Mouse (Mus musculus) hindbrain, embryonic 14.5 days (tissue): ENCODE data around the gene Mthfsd. TPM values are rescaled to one million over a fixed set of nuclear protein-coding genes. Genes with fewer than 3 reads are reported as not detected.

ENCODE experiments used
- ATAC-seq: fragments of 200-750 bp; cut with Nextera tagmentation; 2 replicates; pipeline ENCODE4 v1.8.0; 2017; ENCODE audit warnings: moderate number of reproducible peaks, mild to moderate bottlenecking, moderate TSS enrichment, moderate library complexity; ENCODE audit not compliant: low FRiP score
- DNase-seq: peaks from one replicate; pipeline ENCODE4 v3.0.0-alpha.2; 2015; ENCODE audit warnings: low spot score
- H3K27ac ChIP-seq: fragments of 300-500 bp; sonication (generic); 2 replicates; pipeline ENCODE4 v1.5.1; 2014; ENCODE audit warnings: mild to moderate bottlenecking, moderate library complexity
- H3K27me3 ChIP-seq: fragments of 300-500 bp; sonication (generic); 2 replicates; pipeline ENCODE4 v1.6.1; 2014; ENCODE audit warnings: mild to moderate bottlenecking, low read length, mixed read lengths; ENCODE audit not compliant: control insufficient read depth, insufficient read depth
- H3K36me3 ChIP-seq: fragments of 300-500 bp; sonication (generic); replicated peaks from 2 replicates; pipeline ENCODE4 v1.6.1; 2014; ENCODE audit not compliant: control insufficient read depth, insufficient read depth
- H3K4me1 ChIP-seq: fragments of 300-500 bp; sonication (generic); replicated peaks from 2 replicates; pipeline ENCODE4 v1.6.1; 2014; ENCODE audit warnings: antibody characterized with exemption, low read length, mixed read lengths; ENCODE audit not compliant: control insufficient read depth, insufficient read depth
- H3K4me2 ChIP-seq: fragments of 300-500 bp; sonication (generic); replicated peaks from 2 replicates; pipeline ENCODE4 v1.6.1; 2014; ENCODE audit warnings: mild to moderate bottlenecking, moderate library complexity
- H3K4me3 ChIP-seq: fragments of 300-500 bp; sonication (generic); replicated peaks from 2 replicates; pipeline ENCODE4 v1.5.1; 2014; ENCODE audit warnings: mild to moderate bottlenecking, low read length
- H3K9ac ChIP-seq: fragments of 300-500 bp; sonication (generic); 2 replicates; pipeline ENCODE4 v1.6.1; 2014
- H3K9me3 ChIP-seq: fragments of 300-500 bp; sonication (generic); 2 replicates; pipeline ENCODE4 v1.6.1; 2016; ENCODE audit warnings: low read length; ENCODE audit not compliant: control insufficient read depth
- WGBS: fragments of 180-500 bp; shearing (Covaris S2); extraction: QIAGEN DNeasy Blood & Tissue Kit; methylation state at CpG from one replicate; pipeline ENCODE4 v1.1.7; 2014; 5-methylcytosine and 5-hydroxymethylcytosine counted together
- polyA plus RNA-seq: library from polyadenylated mRNA; unstranded; fragments of >200 nt; fragmentation: Nextera tagmentation; extraction: Ambion mirVana; gene quantifications from 2 replicates; pipeline ENCODE4 v1.2.1, GENCODE M21; 2014

Mthfsd gene
- polyA plus RNA-seq, 1 experiment from 2014 or later = 45.6 TPM

DNA sequence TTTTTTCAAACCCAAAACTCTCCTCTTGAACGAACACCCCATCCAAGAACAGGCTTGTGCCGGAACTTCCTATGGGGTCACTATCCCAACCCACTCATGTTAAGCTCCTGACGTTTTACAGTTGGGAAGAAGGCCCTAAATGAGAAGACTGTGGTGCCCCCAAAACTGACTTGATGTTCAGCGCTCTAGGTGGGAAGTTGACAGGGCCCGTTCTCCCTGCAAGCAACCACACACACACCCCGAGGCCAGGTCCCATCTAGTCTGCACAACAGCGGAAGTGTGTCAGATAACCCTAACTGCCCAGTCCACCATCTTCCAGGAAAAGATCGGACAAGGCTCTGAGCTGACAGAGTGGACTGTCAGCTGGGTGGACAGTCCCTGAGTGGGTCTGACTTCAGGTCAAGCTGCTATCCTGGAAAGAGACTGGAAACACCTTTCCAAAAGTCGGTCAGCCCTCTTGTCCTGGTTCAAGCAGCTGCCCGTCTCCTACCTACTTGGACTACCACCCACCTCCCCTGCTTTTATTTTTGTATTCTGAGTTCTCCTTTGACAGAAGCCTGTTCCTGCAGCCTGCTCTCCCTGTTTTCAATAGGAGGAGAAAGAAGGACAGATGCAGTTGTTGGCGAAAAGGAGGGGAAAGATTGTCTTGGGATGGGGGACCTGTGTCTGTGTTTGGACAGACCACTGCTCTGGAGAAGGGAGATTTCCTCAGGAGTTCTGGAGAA is 35.6 kb downstream of the Mthfsd start:
- H3K27me3 ChIP-seq = peaks cover 94% of the 10 kb centered on the region

DNA sequence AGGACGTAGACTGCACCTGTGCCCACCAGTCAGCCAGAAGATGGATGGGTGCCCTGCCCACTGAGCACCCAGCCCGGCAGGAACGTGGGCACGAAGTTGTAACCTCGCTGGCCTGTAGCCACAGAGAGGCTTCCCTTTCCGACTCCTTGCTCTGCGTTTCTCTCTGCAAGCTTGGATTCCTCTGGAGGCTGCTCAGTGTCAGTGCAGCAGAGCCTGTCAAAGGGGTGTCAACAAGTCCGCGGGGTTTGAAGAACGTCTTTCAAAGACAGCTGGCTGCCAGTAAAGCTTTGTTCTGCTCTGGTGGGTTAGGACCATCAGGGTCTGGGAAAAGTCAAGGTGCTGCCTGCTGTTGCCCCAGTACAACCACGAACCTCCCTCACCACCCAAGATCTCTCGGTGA is 36.7 kb downstream of the Mthfsd start:
- Histone ChIP-seq H3K9me3 (no peaks in the 10 kb centered on the region), H3K27ac (no peak overlapping the region), H3K4me3 (no peak overlapping the region), H3K4me2 (no peak overlapping the region), H3K27me3 (peaks cover 83% of the 10 kb centered on the region), H3K9ac (no peak overlapping the region), H3K36me3 (no peaks in the 10 kb centered on the region), H3K4me1 (no peaks in the 10 kb centered on the region)
- 2% methylated on average over 12 of the region's 12 CpGs for WGBS
- ATAC-seq (no peak), DNase-seq (no peak)

More for the DNA sequence above, 35.6 kb downstream of the Mthfsd start:
- H3K4me3 ChIP-seq = no peak overlapping the region
- ATAC-seq = no peak
- H3K36me3 ChIP-seq = no peaks in the 10 kb centered on the region
- H3K9me3 ChIP-seq = no peaks in the 10 kb centered on the region
- H3K27ac ChIP-seq = no peak overlapping the region
- no peak overlapping the region for H3K9ac ChIP-seq
- DNase-seq = no peak
- H3K4me1 ChIP-seq = no peaks in the 10 kb centered on the region
- 11% methylated on average over 11 of the region's 11 CpGs for WGBS
- no peak overlapping the region for H3K4me2 ChIP-seq

DNA sequence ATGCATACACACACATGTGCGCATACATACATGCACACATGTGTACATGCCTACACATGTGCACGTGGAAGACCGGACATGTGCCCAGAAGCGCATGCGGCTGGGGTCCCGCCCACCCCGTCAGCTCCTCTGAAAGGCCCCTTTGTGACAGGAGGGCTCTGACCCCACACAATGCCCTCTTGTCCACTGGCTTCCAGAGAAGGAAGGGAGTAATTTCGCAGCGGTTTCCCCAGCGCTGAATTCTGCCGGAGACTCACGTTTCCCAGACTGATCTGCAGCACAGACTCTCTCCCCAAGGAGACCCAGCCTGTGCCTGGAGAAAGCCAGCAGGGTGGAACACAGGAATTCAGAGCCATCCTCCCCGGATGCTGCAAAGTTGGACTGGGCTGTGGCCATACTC is 44.5 kb downstream of the Mthfsd start:
- Histone ChIP-seq H3K9me3 (0 out of 2 replicates have a peak, but pooled peaks cover 4% of the 10 kb centered on the region), H3K27me3 (peaks cover 6% of the 10 kb centered on the region; the same call in 1 of the 2 replicates), H3K36me3 (no peaks in the 10 kb centered on the region), H3K4me2 (no peak overlapping the region), H3K9ac (no peak overlapping the region), H3K4me1 (peaks cover 3% of the 10 kb centered on the region; the same call in 1 of the 2 replicates), H3K4me3 (no peak overlapping the region), H3K27ac (no peak overlapping the region)
- ATAC-seq = no peak
- 23% methylated on average over 13 of the region's 13 CpGs for WGBS
- no peak for DNase-seq

DNA sequence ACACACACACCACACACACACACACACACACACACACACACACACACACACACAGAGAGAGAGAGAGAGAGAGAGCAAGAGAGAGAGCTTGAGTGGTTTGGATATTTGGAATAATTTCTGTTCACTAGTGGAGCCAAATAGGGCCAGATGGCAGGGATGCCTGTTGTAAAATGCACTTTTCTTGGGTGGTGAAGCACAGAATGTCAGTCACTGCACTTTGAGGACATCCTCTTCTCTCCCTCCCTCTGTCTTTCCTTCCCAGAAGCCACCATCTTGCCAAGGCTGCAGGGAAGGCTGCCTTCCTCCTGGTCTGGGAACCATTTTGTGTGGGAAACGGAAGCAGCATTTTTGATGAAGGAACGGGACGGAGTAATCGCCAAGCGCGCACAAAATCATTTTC is 45.7 kb downstream of the Mthfsd start:
- H3K4me2 ChIP-seq = no peak overlapping the region
- H3K27ac ChIP-seq = peak overlapping the region; percentile 40
- DNase-seq (no peak), ATAC-seq (no peak)
- H3K9me3 ChIP-seq = 0 out of 2 replicates have a peak, but pooled peaks cover 4% of the 10 kb centered on the region
- H3K4me3 ChIP-seq = no peak overlapping the region
- H3K4me1 ChIP-seq = peaks cover 3% of the 10 kb centered on the region; the same call in 1 of the 2 replicates
- H3K9ac ChIP-seq = no peak overlapping the region
- 58% methylated on average over 6 of the region's 6 CpGs for WGBS
- H3K36me3 ChIP-seq = no peaks in the 10 kb centered on the region
- H3K27me3 ChIP-seq = no peaks in the 10 kb centered on the region

DNA sequence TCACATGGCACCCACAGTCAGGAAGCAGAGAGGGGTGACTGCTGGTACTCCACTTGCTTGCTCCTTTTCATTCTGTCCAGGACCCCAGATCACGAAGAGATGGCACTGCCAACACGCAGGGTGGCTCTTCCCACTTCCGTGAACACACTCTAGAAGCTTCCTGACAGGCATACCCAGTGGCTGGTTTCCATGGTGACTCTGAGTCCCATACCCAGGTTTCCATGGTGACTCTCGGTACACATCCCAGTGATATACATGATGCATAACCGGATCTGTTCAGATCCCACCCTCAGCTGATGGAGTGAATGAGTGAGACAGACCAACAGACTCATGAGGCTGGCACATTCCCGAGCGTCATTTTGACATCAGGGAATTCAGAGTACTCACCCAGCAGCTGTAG is 49.1 kb downstream of the Mthfsd start:
- Histone ChIP-seq H3K27me3 (0 out of 2 replicates have a peak, but pooled peaks cover 7% of the 10 kb centered on the region), H3K4me3 (no peak overlapping the region), H3K4me2 (no peak overlapping the region), H3K27ac (no peak overlapping the region), H3K9me3 (0 out of 2 replicates have a peak, but pooled peaks cover 4% of the 10 kb centered on the region), H3K9ac (no peak overlapping the region), H3K4me1 (peaks cover 3% of the 10 kb centered on the region; the same call in 1 of the 2 replicates), H3K36me3 (no peaks in the 10 kb centered on the region)
- ATAC-seq = no peak
- no peak for DNase-seq
- WGBS = 44% methylated on average over 7 of the region's 7 CpGs

GRCm38 (mm10) chr8:121058081-121058480 is 50.1 kb downstream of the Mthfsd start:
- Histone ChIP-seq H3K36me3 (no peaks in the 10 kb centered on the region), H3K4me2 (no peak overlapping the region), H3K27ac (no peak overlapping the region), H3K4me1 (peaks cover 3% of the 10 kb centered on the region; the same call in 1 of the 2 replicates), H3K27me3 (0 out of 2 replicates have a peak, but pooled peaks cover 7% of the 10 kb centered on the region), H3K9ac (no peak overlapping the region), H3K4me3 (no peak overlapping the region), H3K9me3 (0 out of 2 replicates have a peak, but pooled peaks cover 4% of the 10 kb centered on the region)
- 50% methylated on average over 9 of the region's 9 CpGs for WGBS
- DNase-seq (no peak), ATAC-seq (no peak)

DNA sequence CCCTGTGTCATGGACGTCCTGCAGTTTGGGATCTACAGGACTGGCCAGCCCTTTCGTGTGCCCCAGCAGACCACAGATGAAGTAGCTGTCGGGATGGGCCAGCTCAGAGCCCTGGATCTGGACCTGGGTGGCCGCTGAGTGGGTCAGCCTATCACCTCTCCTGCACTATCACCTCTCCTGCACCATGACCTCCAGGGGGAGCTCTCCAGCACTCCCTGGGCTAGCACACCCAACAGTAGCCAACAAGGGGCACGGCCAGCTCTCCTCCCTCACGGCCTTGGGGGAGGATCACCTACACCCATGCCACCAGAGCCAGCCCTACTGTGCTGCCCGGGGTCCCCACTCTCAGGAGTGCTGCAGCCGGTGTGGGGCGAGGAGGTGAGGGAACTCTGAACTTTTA is 60.8 kb downstream of the Mthfsd start:
- 67% methylated on average over 9 of the region's 9 CpGs for WGBS
- no peaks in the 10 kb centered on the region for H3K9me3 ChIP-seq
- H3K36me3 ChIP-seq = no peaks in the 10 kb centered on the region
- H3K4me3 ChIP-seq = no peak overlapping the region
- H3K4me1 ChIP-seq = no peaks in the 10 kb centered on the region
- DNase-seq (no peak), ATAC-seq (no peak)
- H3K27ac ChIP-seq = no peak overlapping the region
- H3K27me3 ChIP-seq = no peaks in the 10 kb centered on the region
- no peak overlapping the region for H3K9ac ChIP-seq
- no peak overlapping the region for H3K4me2 ChIP-seq

GRCm38 (mm10) chr8:121043719-121044440 is 64.3 kb downstream of the Mthfsd start:
- WGBS = 68% methylated on average over 19 of the region's 19 CpGs
- H3K27me3 ChIP-seq = no peaks in the 10 kb centered on the region
- no peak for ATAC-seq

More at GRCm38 (mm10) chr8:121043719-121044440, 64.3 kb downstream of the Mthfsd start:
- Histone ChIP-seq H3K27ac (no peak overlapping the region), H3K4me1 (no peaks in the 10 kb centered on the region), H3K4me2 (no peak overlapping the region), H3K36me3 (no peaks in the 10 kb centered on the region), H3K9ac (no peak overlapping the region), H3K9me3 (no peaks in the 10 kb centered on the region), H3K4me3 (no peak overlapping the region)
- DNase-seq = no peak
